Mouse (Mus musculus): ENCODE results near the gene Gckr. TPM values are rescaled to one million over a fixed set of nuclear protein-coding genes. Genes with fewer than 3 reads are reported as not detected.

Gckr gene
- 19.4 and 25.0 TPM in 2 replicates for polyA plus RNA-seq (2015; fragmentation: Nextera tagmentation; extraction: Ambion mirVana)

- Histone ChIP-seq H3K4me3 (replicated peaks) (peak within 1 kb of the TSS; percentile 16), H3K9me3 (replicated peaks) (no peaks in the 10 kb centered on the region), H3K4me1 (replicated peaks) (peaks cover 19% of the 10 kb centered on the region), H3K27me3 (peaks cover 58% of the 10 kb centered on the region), H3K27ac (replicated peaks) (peak within 1 kb of the TSS; percentile 53), H3K36me3 (replicated peaks) (0 out of 2 replicates have a peak, but pooled peaks cover 2% of the 10 kb centered on the region), H3K9ac (no peak within 1 kb of the TSS), H3K4me2 (peak within 1 kb of the TSS; percentile 73)
- peak; percentile 58 for ATAC-seq (ENCODE audit: insufficient read depth)
- 52% methylated on average over 13 of the region's 13 CpGs for WGBS (ENCODE audit: insufficient replicate concordance)
Measured at GRCm38 (mm10) chr5:31297047-31297757, at the start of gene Gckr. TSS of gene Gckr (plus strand) at chr5:31297443.

DNA sequence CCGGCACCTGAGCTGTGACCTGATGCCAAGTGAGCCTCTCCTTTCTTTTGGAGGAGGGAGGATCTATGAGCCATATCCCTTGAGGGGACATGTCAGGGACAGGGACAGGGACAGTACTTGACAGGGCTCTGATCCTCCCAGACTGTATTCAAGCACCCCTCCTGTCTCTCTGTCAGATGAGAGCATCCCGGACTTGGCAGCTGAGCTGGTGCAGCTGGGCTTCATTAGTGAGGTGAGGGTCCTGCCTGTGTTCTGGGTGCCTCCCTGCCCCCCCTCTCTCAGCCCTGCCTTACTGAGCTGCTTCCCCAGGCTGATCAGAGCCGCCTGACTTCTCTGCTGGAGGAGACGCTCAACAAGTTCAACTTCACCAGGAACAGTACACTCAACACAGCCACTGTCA is 46.5 kb upstream of the Gckr start:
- Histone ChIP-seq H3K4me2 (no peak overlapping the region), H3K27me3 (no peaks in the 10 kb centered on the region), H3K9ac (no peak overlapping the region), H3K9me3 (replicated peaks) (no peaks in the 10 kb centered on the region), H3K27ac (replicated peaks) (no peak overlapping the region), H3K36me3 (replicated peaks) (peaks cover 61% of the 10 kb centered on the region), H3K4me3 (replicated peaks) (no peak overlapping the region), H3K4me1 (replicated peaks) (peaks cover 34% of the 10 kb centered on the region)
- WGBS (ENCODE audit: insufficient replicate concordance): 74% methylated on average over 4 of the region's 4 CpGs
- ATAC-seq (ENCODE audit: insufficient read depth): no peak

- ATAC-seq (ENCODE audit: insufficient read depth): peak; percentile 76
- no peaks in the 10 kb centered on the region for H3K27me3 ChIP-seq
- H3K4me3 ChIP-seq (replicated peaks): peak within 1 kb of the TSS; percentile 55
- peaks cover 52% of the 10 kb centered on the region for H3K36me3 ChIP-seq (replicated peaks)
- WGBS (ENCODE audit: insufficient replicate concordance): 60% methylated on average over 47 of the region's 47 CpGs
- peaks cover 34% of the 10 kb centered on the region for H3K4me1 ChIP-seq (replicated peaks)
- H3K4me2 ChIP-seq: peak within 1 kb of the TSS; percentile 70
- H3K27ac ChIP-seq (replicated peaks): no peak within 1 kb of the TSS
- H3K9me3 ChIP-seq (replicated peaks): no peaks in the 10 kb centered on the region
- H3K9ac ChIP-seq: no peak within 1 kb of the TSS
Measured at GRCm38 (mm10) chr5:31251541-31252101, 45.6 kb upstream of the Gckr start, which contains the start of gene Krtcap3. TSS of gene Krtcap3 (plus strand) at chr5:31251691.

DNA sequence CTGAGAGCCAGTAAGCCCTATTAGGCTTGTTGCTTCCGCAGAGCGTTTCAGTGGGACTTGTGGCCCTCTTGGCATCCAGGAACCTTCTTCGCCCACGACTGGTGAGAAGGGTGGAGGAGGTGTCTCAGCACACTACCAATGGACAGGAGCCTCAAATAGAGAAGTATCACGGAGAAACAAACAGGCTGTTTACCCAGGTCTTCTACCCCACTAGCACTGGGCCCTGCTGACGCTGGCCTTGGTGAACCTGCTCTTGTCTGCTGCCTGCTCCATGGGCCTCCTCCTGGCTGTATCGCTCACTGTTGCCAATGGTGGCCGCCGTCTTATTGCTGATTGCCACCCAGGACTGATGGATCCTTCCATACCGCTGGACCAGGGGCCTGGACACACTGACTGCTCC is 45.1 kb upstream of the Gckr start:
- Histone ChIP-seq H3K27me3 (no peaks in the 10 kb centered on the region), H3K27ac (replicated peaks) (no peak overlapping the region), H3K4me1 (replicated peaks) (peaks cover 34% of the 10 kb centered on the region), H3K4me2 (peak overlapping the region; percentile 70), H3K9ac (no peak overlapping the region), H3K9me3 (replicated peaks) (no peaks in the 10 kb centered on the region), H3K4me3 (replicated peaks) (peak overlapping the region; percentile 55), H3K36me3 (replicated peaks) (peaks cover 47% of the 10 kb centered on the region)
- WGBS (ENCODE audit: insufficient replicate concordance): 76% methylated on average over 10 of the region's 10 CpGs
- no peak for ATAC-seq (ENCODE audit: insufficient read depth)

DNA sequence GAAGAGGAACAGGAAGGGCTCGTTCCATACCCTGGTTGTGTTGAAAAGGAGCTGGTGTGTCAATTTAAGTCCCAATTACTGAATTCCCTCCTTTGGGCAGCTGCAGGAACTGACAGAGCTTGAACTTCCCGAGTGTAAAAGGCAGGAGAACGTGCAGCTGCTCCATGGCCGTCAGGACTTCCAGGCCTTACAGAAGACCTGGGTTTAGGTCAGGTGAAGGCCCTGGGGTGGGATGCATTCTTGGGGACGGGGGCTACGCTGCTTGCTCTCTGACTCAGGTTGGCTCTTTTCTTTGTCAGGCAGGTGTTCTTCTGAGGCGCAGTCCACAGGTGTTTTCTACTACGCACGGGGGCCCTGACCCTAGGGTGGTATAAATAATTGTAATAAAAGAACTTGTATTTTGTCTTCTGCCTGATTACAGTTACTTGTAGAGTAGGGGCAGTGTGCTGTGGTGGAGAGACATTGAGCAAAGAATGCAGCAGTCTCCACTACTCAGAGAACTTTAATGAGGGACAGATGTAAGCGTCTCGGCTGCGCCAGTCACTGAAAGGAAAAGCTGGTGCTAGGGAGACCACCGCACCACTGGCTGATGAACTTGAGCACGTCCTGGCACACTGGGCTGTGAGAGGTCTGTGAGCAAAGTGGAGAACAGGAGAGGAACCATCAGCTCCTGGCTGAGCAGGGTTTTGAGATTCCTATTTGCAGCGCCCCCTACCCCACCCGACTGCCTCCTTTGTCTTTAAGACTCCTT is 44.3 kb upstream of the Gckr start:
- Histone ChIP-seq H3K4me2 (0 out of 2 replicates have a peak overlapping the region, but pooled peaks have one; percentile 70), H3K36me3 (replicated peaks) (peaks cover 39% of the 10 kb centered on the region), H3K4me1 (replicated peaks) (peaks cover 34% of the 10 kb centered on the region), H3K4me3 (replicated peaks) (no peak overlapping the region), H3K9ac (no peak overlapping the region), H3K27me3 (no peaks in the 10 kb centered on the region), H3K27ac (replicated peaks) (no peak overlapping the region), H3K9me3 (replicated peaks) (no peaks in the 10 kb centered on the region)
- 80% methylated on average over 16 of the region's 16 CpGs for WGBS (ENCODE audit: insufficient replicate concordance)
- ATAC-seq (ENCODE audit: insufficient read depth): no peak

- Histone ChIP-seq H3K36me3 (replicated peaks) (peaks cover 31% of the 10 kb centered on the region), H3K9ac (no peak overlapping the region), H3K27me3 (no peaks in the 10 kb centered on the region), H3K4me3 (replicated peaks) (no peak overlapping the region), H3K4me2 (no peak overlapping the region), H3K4me1 (replicated peaks) (peaks cover 34% of the 10 kb centered on the region), H3K9me3 (replicated peaks) (no peaks in the 10 kb centered on the region), H3K27ac (replicated peaks) (no peak overlapping the region)
- ATAC-seq (ENCODE audit: insufficient read depth): no peak
- WGBS (ENCODE audit: insufficient replicate concordance): 80% methylated on average over 8 of the region's 8 CpGs
Measured at GRCm38 (mm10) chr5:31253806-31254205, 43.4 kb upstream of the Gckr start.

GRCm38 (mm10) chr5:31254452-31254851 is 42.8 kb upstream of the Gckr start:
- ATAC-seq (ENCODE audit: insufficient read depth): no peak
- Histone ChIP-seq H3K36me3 (replicated peaks) (peaks cover 25% of the 10 kb centered on the region), H3K4me1 (replicated peaks) (peaks cover 34% of the 10 kb centered on the region), H3K4me3 (replicated peaks) (no peak overlapping the region), H3K9me3 (replicated peaks) (no peaks in the 10 kb centered on the region), H3K27me3 (no peaks in the 10 kb centered on the region), H3K4me2 (no peak overlapping the region), H3K9ac (no peak overlapping the region), H3K27ac (replicated peaks) (no peak overlapping the region)
- WGBS (ENCODE audit: insufficient replicate concordance): 58% methylated on average over 7 of the region's 7 CpGs

DNA sequence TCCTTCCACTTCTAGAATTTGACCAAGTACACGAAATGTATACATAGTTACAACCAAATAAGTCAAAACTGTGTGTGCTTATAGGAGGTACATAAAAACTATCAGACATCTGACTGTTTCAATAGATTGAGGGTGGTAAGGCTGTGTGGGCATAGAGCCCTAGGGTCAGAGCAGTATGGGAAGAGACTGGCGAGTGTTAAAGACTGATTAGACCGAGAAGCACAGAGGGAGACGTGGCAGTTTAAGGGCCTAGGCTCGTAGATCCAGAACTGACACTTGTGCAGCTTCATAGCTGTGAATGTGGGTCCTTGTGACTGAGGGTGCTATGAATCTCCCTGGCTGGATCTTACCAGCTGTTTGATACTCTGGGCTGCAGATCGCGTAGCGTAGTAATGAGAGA is 42.3 kb upstream of the Gckr start:
- H3K27ac ChIP-seq (replicated peaks): 0 out of 2 replicates have a peak overlapping the region, but pooled peaks have one; percentile 11
- no peak overlapping the region for H3K4me3 ChIP-seq (replicated peaks)
- no peak for ATAC-seq (ENCODE audit: insufficient read depth)
- H3K9ac ChIP-seq: no peak overlapping the region
- peaks cover 20% of the 10 kb centered on the region for H3K36me3 ChIP-seq (replicated peaks)
- no peak overlapping the region for H3K4me2 ChIP-seq
- 55% methylated on average over 8 of the region's 8 CpGs for WGBS (ENCODE audit: insufficient replicate concordance)
- no peaks in the 10 kb centered on the region for H3K27me3 ChIP-seq
- H3K4me1 ChIP-seq (replicated peaks): peaks cover 34% of the 10 kb centered on the region
- H3K9me3 ChIP-seq (replicated peaks): no peaks in the 10 kb centered on the region

DNA sequence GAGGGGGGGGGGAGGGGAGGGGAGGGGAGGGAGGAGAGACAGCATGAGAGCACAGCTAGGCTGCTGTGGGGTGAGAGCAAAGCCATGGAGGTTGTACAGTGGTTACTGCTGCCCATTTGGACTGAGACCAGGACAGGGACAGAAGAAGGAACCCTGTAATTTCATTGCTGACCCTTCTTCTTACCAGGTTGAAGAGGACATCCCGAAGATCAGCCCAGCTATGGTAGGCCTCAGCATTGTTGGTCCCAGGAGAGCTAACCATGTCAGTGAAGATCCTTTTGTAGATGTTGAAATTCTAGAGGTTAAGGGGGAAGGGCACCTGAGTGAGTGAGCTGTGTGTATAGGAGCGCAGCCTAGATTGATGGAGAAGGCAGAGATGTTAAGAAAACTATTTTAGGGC is 41.9 kb upstream of the Gckr start:
- H3K4me2 ChIP-seq: no peak overlapping the region
- no peak overlapping the region for H3K9ac ChIP-seq
- ATAC-seq (ENCODE audit: insufficient read depth): no peak
- peaks cover 34% of the 10 kb centered on the region for H3K4me1 ChIP-seq (replicated peaks)
- 82% methylated on average over 2 of the region's 2 CpGs for WGBS (ENCODE audit: insufficient replicate concordance)
- no peak overlapping the region for H3K4me3 ChIP-seq (replicated peaks)
- peaks cover 15% of the 10 kb centered on the region for H3K36me3 ChIP-seq (replicated peaks)
- no peak overlapping the region for H3K27ac ChIP-seq (replicated peaks)
- no peaks in the 10 kb centered on the region for H3K27me3 ChIP-seq
- H3K9me3 ChIP-seq (replicated peaks): no peaks in the 10 kb centered on the region

GRCm38 (mm10) chr5:31255971-31256370 is 41.3 kb upstream of the Gckr start:
- 61% methylated on average over 2 of the region's 2 CpGs for WGBS (ENCODE audit: insufficient replicate concordance)
- H3K36me3 ChIP-seq (replicated peaks): peaks cover 9% of the 10 kb centered on the region
- no peak for ATAC-seq (ENCODE audit: insufficient read depth)
- no peak overlapping the region for H3K4me3 ChIP-seq (replicated peaks)
- no peaks in the 10 kb centered on the region for H3K27me3 ChIP-seq
- H3K9me3 ChIP-seq (replicated peaks): no peaks in the 10 kb centered on the region
- H3K4me2 ChIP-seq: no peak overlapping the region
- no peak overlapping the region for H3K9ac ChIP-seq
- no peak overlapping the region for H3K27ac ChIP-seq (replicated peaks)
- H3K4me1 ChIP-seq (replicated peaks): peaks cover 34% of the 10 kb centered on the region

DNA sequence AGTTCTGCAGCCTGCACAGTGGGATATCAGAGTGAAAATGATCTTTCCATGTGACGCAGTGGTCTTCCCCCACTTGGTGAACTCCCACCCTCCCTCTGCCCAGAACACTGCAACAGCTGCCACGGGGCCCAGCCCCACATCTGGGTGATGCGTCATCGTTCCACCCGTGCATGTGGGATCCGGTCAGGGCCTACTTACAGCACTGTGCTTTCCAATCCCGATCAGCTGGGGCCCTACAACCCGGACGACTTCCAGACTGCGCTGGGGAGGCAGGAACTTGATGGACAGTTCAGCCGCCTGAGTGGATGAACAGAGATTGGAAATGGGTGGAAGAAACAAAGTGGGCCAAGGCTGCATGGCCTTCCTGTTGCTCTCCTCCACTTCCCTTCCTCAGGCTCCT is 39.6 kb upstream of the Gckr start:
- Histone ChIP-seq H3K4me2 (no peak overlapping the region), H3K4me1 (replicated peaks) (peaks cover 21% of the 10 kb centered on the region), H3K27me3 (no peaks in the 10 kb centered on the region), H3K9ac (no peak overlapping the region), H3K27ac (replicated peaks) (no peak overlapping the region), H3K9me3 (replicated peaks) (no peaks in the 10 kb centered on the region), H3K36me3 (replicated peaks) (no peaks in the 10 kb centered on the region), H3K4me3 (replicated peaks) (no peak overlapping the region)
- WGBS (ENCODE audit: insufficient replicate concordance): 71% methylated on average over 11 of the region's 11 CpGs
- no peak for ATAC-seq (ENCODE audit: insufficient read depth)
